Mouse (Mus musculus) embryonic fibroblast, embryonic 13.5 days (primary cell): ENCODE data around the gene Sult6b2.

ENCODE experiments used
- CTCF ChIP-seq: IDR thresholded peaks from 2 replicates; pipeline ENCODE4 v1.5.1; 2011; ENCODE audit warnings: mild to moderate bottlenecking, control low read depth, low read length, moderate library complexity, borderline replicate concordance; ENCODE audit not compliant: insufficient read depth
- POLR2A ChIP-seq: IDR thresholded peaks from 2 replicates; pipeline ENCODE4 v1.6.1; 2011; ENCODE audit warnings: low read depth, mild to moderate bottlenecking, control low read depth, low read length, moderate library complexity

GRCm38 (mm10) chr6:142835726-142836125 is 31.4 kb upstream of the Sult6b2 start:
- TF ChIP-seq POLR2A (no peak), CTCF (no peak)
